Mouse (Mus musculus): Measurements from ENCODE around the gene Mthfd1l. TPM values are rescaled to one million over a fixed set of nuclear protein-coding genes. Genes with fewer than 3 reads are reported as not detected.
A peak's percentile ranks its signal among the peaks of the same experiment; 100 is the strongest.

Mthfd1l gene
- polyA plus RNA-seq, 1 experiment from 2014 or later: 16.9 TPM

- Histone ChIP-seq H3K36me3 (peaks cover 14% of the 10 kb centered on the region), H3K4me3 (no peak overlapping the region), H3K27me3 (replicated peaks) (no peaks in the 10 kb centered on the region), H3K9ac (no peak overlapping the region), H3K4me1 (replicated peaks) (peaks cover 11% of the 10 kb centered on the region; the same call in 1 of the 2 replicates), H3K9me3 (replicated peaks) (no peaks in the 10 kb centered on the region), H3K4me2 (no peak overlapping the region), H3K27ac (ENCODE audit: poor library complexity, severe bottlenecking) (0 out of 2 replicates have a peak overlapping the region, but pooled peaks have one; percentile 13)
- 57% methylated on average over 7 of the region's 7 CpGs for WGBS
- ATAC-seq (ENCODE audit: insufficient number of reproducible peaks, low FRiP score): no peak
Measured at GRCm38 (mm10) chr10:4006296-4007015, 33.5 kb downstream of the Mthfd1l start.

GRCm38 (mm10) chr10:4022628-4023303 lies 49.8 kb downstream of the Mthfd1l start:
- no peaks in the 10 kb centered on the region for H3K9me3 ChIP-seq (replicated peaks)
- WGBS: 77% methylated on average over 14 of the region's 14 CpGs
- no peak overlapping the region for H3K4me2 ChIP-seq
- no peak for ATAC-seq (ENCODE audit: insufficient number of reproducible peaks, low FRiP score)
- peaks cover 26% of the 10 kb centered on the region for H3K36me3 ChIP-seq
- H3K9ac ChIP-seq: no peak overlapping the region
- H3K27ac ChIP-seq (ENCODE audit: poor library complexity, severe bottlenecking): no peak overlapping the region
- H3K4me1 ChIP-seq (replicated peaks): no peaks in the 10 kb centered on the region
- no peak overlapping the region for H3K4me3 ChIP-seq
- no peaks in the 10 kb centered on the region for H3K27me3 ChIP-seq (replicated peaks)

GRCm38 (mm10) chr10:4026616-4027015 lies 53.7 kb downstream of the Mthfd1l start:
- H3K9ac ChIP-seq: no peak overlapping the region
- no peak overlapping the region for H3K4me2 ChIP-seq
- H3K36me3 ChIP-seq: peaks cover 27% of the 10 kb centered on the region
- H3K27ac ChIP-seq (ENCODE audit: poor library complexity, severe bottlenecking): no peak overlapping the region
- 86% methylated on average over 4 of the region's 4 CpGs for WGBS
- no peaks in the 10 kb centered on the region for H3K27me3 ChIP-seq (replicated peaks)
- 0 out of 2 replicates have a peak, but pooled peaks cover 5% of the 10 kb centered on the region for H3K4me1 ChIP-seq (replicated peaks)
- no peaks in the 10 kb centered on the region for H3K9me3 ChIP-seq (replicated peaks)
- no peak for ATAC-seq (ENCODE audit: insufficient number of reproducible peaks, low FRiP score)
- no peak overlapping the region for H3K4me3 ChIP-seq

GRCm38 (mm10) chr10:4027466-4027865 lies 54.5 kb downstream of the Mthfd1l start:
- H3K4me2 ChIP-seq: no peak overlapping the region
- H3K9me3 ChIP-seq (replicated peaks): no peaks in the 10 kb centered on the region
- 0 out of 2 replicates have a peak, but pooled peaks cover 5% of the 10 kb centered on the region for H3K4me1 ChIP-seq (replicated peaks)
- H3K9ac ChIP-seq: no peak overlapping the region
- 39% methylated on average over 4 of the region's 4 CpGs for WGBS
- no peak for ATAC-seq (ENCODE audit: insufficient number of reproducible peaks, low FRiP score)
- peaks cover 29% of the 10 kb centered on the region for H3K36me3 ChIP-seq
- no peak overlapping the region for H3K4me3 ChIP-seq
- H3K27ac ChIP-seq (ENCODE audit: poor library complexity, severe bottlenecking): no peak overlapping the region
- H3K27me3 ChIP-seq (replicated peaks): no peaks in the 10 kb centered on the region

GRCm38 (mm10) chr10:4028851-4029442 lies 56.0 kb downstream of the Mthfd1l start:
- ATAC-seq (ENCODE audit: insufficient number of reproducible peaks, low FRiP score): no peak
- Histone ChIP-seq H3K36me3 (peaks cover 32% of the 10 kb centered on the region), H3K4me2 (no peak overlapping the region), H3K9me3 (replicated peaks) (no peaks in the 10 kb centered on the region), H3K27ac (ENCODE audit: poor library complexity, severe bottlenecking) (no peak overlapping the region), H3K4me3 (no peak overlapping the region), H3K4me1 (replicated peaks) (0 out of 2 replicates have a peak, but pooled peaks cover 5% of the 10 kb centered on the region), H3K27me3 (replicated peaks) (no peaks in the 10 kb centered on the region), H3K9ac (no peak overlapping the region)
- WGBS: 69% methylated on average over 15 of the region's 15 CpGs

- H3K9ac ChIP-seq: no peak overlapping the region
- 0 out of 2 replicates have a peak, but pooled peaks cover 1% of the 10 kb centered on the region for H3K4me1 ChIP-seq (replicated peaks)
- H3K36me3 ChIP-seq: peaks cover 47% of the 10 kb centered on the region
- no peak for ATAC-seq (ENCODE audit: insufficient number of reproducible peaks, low FRiP score)
- no peak overlapping the region for H3K4me2 ChIP-seq
- WGBS: 75% methylated on average over 8 of the region's 9 CpGs
- no peaks in the 10 kb centered on the region for H3K9me3 ChIP-seq (replicated peaks)
- H3K27ac ChIP-seq (ENCODE audit: poor library complexity, severe bottlenecking): no peak overlapping the region
- no peak overlapping the region for H3K4me3 ChIP-seq
- H3K27me3 ChIP-seq (replicated peaks): no peaks in the 10 kb centered on the region
Measured at GRCm38 (mm10) chr10:4033761-4034160, 60.8 kb downstream of the Mthfd1l start.

GRCm38 (mm10) chr10:4036476-4036875 lies 63.6 kb downstream of the Mthfd1l start:
- WGBS: 87% methylated on average over 7 of the region's 7 CpGs
- no peak for ATAC-seq (ENCODE audit: insufficient number of reproducible peaks, low FRiP score)

GRCm38 (mm10) chr10:4037066-4037465 lies 64.1 kb downstream of the Mthfd1l start:
- H3K4me3 ChIP-seq: no peak overlapping the region
- no peaks in the 10 kb centered on the region for H3K4me1 ChIP-seq (replicated peaks)
- peaks cover 38% of the 10 kb centered on the region for H3K36me3 ChIP-seq
- no peak for ATAC-seq (ENCODE audit: insufficient number of reproducible peaks, low FRiP score)
- H3K9me3 ChIP-seq (replicated peaks): no peaks in the 10 kb centered on the region
- H3K27me3 ChIP-seq (replicated peaks): no peaks in the 10 kb centered on the region
- WGBS: 47% methylated on average over 3 of the region's 3 CpGs
- H3K9ac ChIP-seq: no peak overlapping the region
- no peak overlapping the region for H3K27ac ChIP-seq (ENCODE audit: poor library complexity, severe bottlenecking)
- H3K4me2 ChIP-seq: no peak overlapping the region

More at GRCm38 (mm10) chr10:4036476-4036875, 63.6 kb downstream of the Mthfd1l start:
- Histone ChIP-seq H3K9me3 (replicated peaks) (no peaks in the 10 kb centered on the region), H3K4me3 (no peak overlapping the region), H3K36me3 (peaks cover 41% of the 10 kb centered on the region), H3K9ac (no peak overlapping the region), H3K4me1 (replicated peaks) (no peaks in the 10 kb centered on the region), H3K4me2 (no peak overlapping the region), H3K27me3 (replicated peaks) (no peaks in the 10 kb centered on the region), H3K27ac (ENCODE audit: poor library complexity, severe bottlenecking) (no peak overlapping the region)

- Histone ChIP-seq H3K9ac (no peak overlapping the region), H3K27me3 (replicated peaks) (no peaks in the 10 kb centered on the region), H3K4me1 (replicated peaks) (no peaks in the 10 kb centered on the region), H3K9me3 (replicated peaks) (no peaks in the 10 kb centered on the region), H3K27ac (ENCODE audit: poor library complexity, severe bottlenecking) (no peak overlapping the region), H3K4me3 (no peak overlapping the region), H3K4me2 (no peak overlapping the region), H3K36me3 (peaks cover 45% of the 10 kb centered on the region)
- 92% methylated on average over 11 of the region's 11 CpGs for WGBS
- ATAC-seq (ENCODE audit: insufficient number of reproducible peaks, low FRiP score): no peak
Measured at GRCm38 (mm10) chr10:4038576-4038975, 65.7 kb downstream of the Mthfd1l start.

- no peak overlapping the region for H3K9ac ChIP-seq
- WGBS: 77% methylated on average over 9 of the region's 9 CpGs
- no peak overlapping the region for H3K4me2 ChIP-seq
- no peak for ATAC-seq (ENCODE audit: insufficient number of reproducible peaks, low FRiP score)
- 0 out of 2 replicates have a peak, but pooled peaks cover 3% of the 10 kb centered on the region for H3K4me1 ChIP-seq (replicated peaks)
- H3K27ac ChIP-seq (ENCODE audit: poor library complexity, severe bottlenecking): no peak overlapping the region
- no peaks in the 10 kb centered on the region for H3K9me3 ChIP-seq (replicated peaks)
- no peak overlapping the region for H3K4me3 ChIP-seq
- H3K27me3 ChIP-seq (replicated peaks): no peaks in the 10 kb centered on the region
- peaks cover 30% of the 10 kb centered on the region for H3K36me3 ChIP-seq
Measured at GRCm38 (mm10) chr10:4041691-4042090, 68.8 kb downstream of the Mthfd1l start.

GRCm38 (mm10) chr10:4044421-4044820 lies 71.5 kb downstream of the Mthfd1l start:
- H3K9ac ChIP-seq: no peak overlapping the region
- H3K27me3 ChIP-seq (replicated peaks): no peaks in the 10 kb centered on the region
- H3K36me3 ChIP-seq: peaks cover 27% of the 10 kb centered on the region
- 81% methylated on average over 7 of the region's 7 CpGs for WGBS
- H3K4me2 ChIP-seq: no peak overlapping the region
- H3K9me3 ChIP-seq (replicated peaks): no peaks in the 10 kb centered on the region
- H3K4me1 ChIP-seq (replicated peaks): peaks cover 11% of the 10 kb centered on the region
- no peak overlapping the region for H3K4me3 ChIP-seq
- no peak for ATAC-seq (ENCODE audit: insufficient number of reproducible peaks, low FRiP score)
- H3K27ac ChIP-seq (ENCODE audit: poor library complexity, severe bottlenecking): no peak overlapping the region

All from heart, embryonic 12.5 days (tissue).